Mouse (Mus musculus): ENCODE data around the gene Parvb.

DNA sequence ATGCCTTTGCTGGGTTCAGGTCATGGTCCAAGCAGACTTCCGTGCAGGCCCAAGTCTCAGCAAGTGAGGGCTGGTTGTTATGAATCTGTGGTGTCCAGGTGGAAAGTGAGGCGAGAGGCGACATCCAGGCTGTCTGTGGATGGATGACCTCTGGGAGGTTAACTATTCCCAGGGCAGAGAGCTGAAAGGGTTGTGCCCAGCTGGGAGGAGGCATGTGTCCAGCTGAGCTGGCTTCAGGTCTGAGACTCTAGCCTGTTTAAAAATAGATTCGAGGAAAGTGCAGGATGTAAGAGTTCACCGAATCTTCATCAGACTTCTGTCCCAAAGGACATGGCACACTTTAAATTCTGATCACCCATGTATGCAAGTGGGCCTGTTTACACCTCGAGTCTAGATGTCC lies 38.6 kb downstream of the Parvb start:
- TF ChIP-seq CTCF (IDR thresholded peaks at IDR 0.05; ENCODE audit: low read depth) (no peak), EP300 (IDR thresholded peaks at IDR 0.05; ENCODE audit: low read depth) (no peak)

All from heart, postnatal 0 days (tissue).